Comparison of ENCODE assay signal across 23 mouse cellular contexts in the genomic region with DNA sequence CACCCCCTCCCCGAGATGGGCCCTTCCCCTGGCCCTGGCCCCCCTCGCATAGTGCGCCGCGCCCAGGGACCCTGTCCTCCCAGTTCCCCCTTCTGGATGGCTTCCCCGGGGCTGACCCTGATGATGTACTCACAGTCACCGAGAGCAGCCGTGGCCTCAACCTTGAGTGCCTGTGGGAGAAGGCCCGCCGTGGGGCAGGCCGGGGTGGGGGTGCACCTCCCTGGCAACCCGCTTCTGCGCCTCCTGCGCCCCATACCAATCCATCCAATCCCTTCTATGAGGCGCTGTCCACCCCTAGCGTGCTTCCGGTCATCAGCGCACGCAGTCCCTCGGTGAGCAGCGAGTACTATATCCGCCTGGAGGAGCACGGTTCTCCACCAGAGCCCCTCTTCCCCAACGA. TPM values are rescaled to one million over a fixed set of nuclear protein-coding genes. Genes with fewer than 3 reads are reported as not detected.
"Had no signal": no experiment of that assay in that cellular context is flagged by ENCODE, and none has a peak within 500 bp of the region (broad histone marks: within the 10 kb centered on the region; RNA-seq: fewer than 3 reads in every experiment).

No protein-coding gene starts in this region.

- H3K27ac ChIP-seq: kidney, embryonic 15.5 days; limb, embryonic 13.5 days; liver, embryonic 12.5 days; liver, embryonic 15.5 days; lung, embryonic 15.5 days; neural tube, embryonic 12.5 days; neural tube, embryonic 15.5 days; stomach, postnatal 0 days had no signal

- H3K4me2 ChIP-seq: kidney, embryonic 15.5 days; limb, embryonic 13.5 days; liver, embryonic 12.5 days; liver, embryonic 15.5 days; lung, embryonic 15.5 days; midbrain, embryonic 11.5 days; neural tube, embryonic 12.5 days; neural tube, embryonic 15.5 days had no signal

- ATAC-seq: liver, embryonic 12.5 days had no signal

- H3K9ac ChIP-seq: kidney, embryonic 15.5 days; limb, embryonic 13.5 days; liver, embryonic 12.5 days; liver, embryonic 15.5 days; lung, embryonic 15.5 days; neural tube, embryonic 12.5 days; neural tube, embryonic 15.5 days had no signal

- H3K4me3 ChIP-seq: kidney, embryonic 15.5 days; limb, embryonic 13.5 days; liver, embryonic 12.5 days; liver, embryonic 15.5 days; lung, embryonic 15.5 days; megakaryocyte, embryonic 14.5 days; neural tube, embryonic 12.5 days; neural tube, embryonic 15.5 days had no signal

- H3K36me3 ChIP-seq: liver, embryonic 12.5 days; liver, embryonic 15.5 days; lung, embryonic 15.5 days had no signal

- DNase-seq: kidney, postnatal 14 days; kidney, postnatal 4 days; liver; lung, adult 18-20 months; lung, postnatal 10 days; lung, postnatal 36 days; midbrain, embryonic 14.5 days; right cerebral cortex, adult 18-20 months; right cerebral cortex, postnatal 14 days; right cerebral cortex, postnatal 4 days; thymus, adult 2 months; thymus, postnatal 14 days; thymus, postnatal 4 days had no signal

- H3K9me3 ChIP-seq: kidney, embryonic 15.5 days; limb, embryonic 13.5 days; liver, embryonic 12.5 days; liver, embryonic 15.5 days; lung, embryonic 15.5 days; neural tube, embryonic 12.5 days; neural tube, embryonic 15.5 days had no signal

RNA-seq across cellular contexts. Expression of a gene that starts 9.7 kb away (rescaled TPM):
- polyA plus RNA-seq: liver, embryonic 15.5 days had no signal
